Mouse (Mus musculus): ENCODE results near the gene Acadm. TPM values are rescaled to one million over a fixed set of nuclear protein-coding genes. Genes with fewer than 3 reads are reported as not detected.

Gene Acadm
- polyA plus RNA-seq, 1 experiment, result 3.3 TPM

- no peak for TF ChIP-seq GATA1 (IDR thresholded peaks at IDR 0.05; ENCODE audit: low read length)
Measured at GRCm38 (mm10) chr3:153912546-153913509, 31.6 kb downstream of the Acadm start, which contains the start of gene Rabggtb. Gene Rabggtb, minus strand, starts transcription at chr3:153913009.

GRCm38 (mm10) chr3:153911882-153912440, 32.5 kb downstream of the Acadm start:
- TF ChIP-seq GATA1 (IDR thresholded peaks at IDR 0.05; ENCODE audit: low read length), result no peak

DNA sequence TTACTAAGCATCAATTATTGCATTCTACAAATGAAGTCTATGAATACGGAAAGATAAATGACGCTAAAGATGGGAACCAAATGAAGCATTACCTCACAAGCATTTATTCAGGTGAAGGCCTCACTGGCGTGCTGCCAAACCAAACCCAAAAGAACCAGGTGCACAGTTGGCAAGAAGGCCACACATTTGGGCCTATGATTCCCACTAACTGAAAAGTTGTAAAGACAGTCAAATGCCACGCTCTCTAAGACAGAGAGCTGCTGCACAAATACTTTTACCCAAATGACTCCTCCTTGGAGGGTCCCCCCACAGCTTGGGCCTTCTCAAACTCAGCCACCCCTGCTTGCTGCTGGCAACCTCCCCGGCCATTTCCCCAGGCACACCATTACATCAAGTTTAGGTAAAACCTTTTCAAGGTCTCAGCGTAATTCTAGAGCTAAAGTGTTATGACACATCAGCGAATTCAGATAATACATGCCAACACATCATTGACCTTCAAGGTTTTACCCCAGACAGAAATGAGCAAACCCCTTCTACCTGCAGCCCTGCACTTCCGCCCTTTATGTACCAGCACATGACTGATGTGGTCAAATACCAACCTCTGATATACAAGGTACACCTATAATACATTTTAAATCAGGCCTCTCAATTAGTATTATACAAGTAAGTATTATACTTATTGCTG, 33.1 kb downstream of the Acadm start:
- no peak for TF ChIP-seq GATA1 (IDR thresholded peaks at IDR 0.05; ENCODE audit: low read length)

GRCm38 (mm10) chr3:153910489-153910888, 33.9 kb downstream of the Acadm start:
- no peak for TF ChIP-seq GATA1 (IDR thresholded peaks at IDR 0.05; ENCODE audit: low read length)

DNA sequence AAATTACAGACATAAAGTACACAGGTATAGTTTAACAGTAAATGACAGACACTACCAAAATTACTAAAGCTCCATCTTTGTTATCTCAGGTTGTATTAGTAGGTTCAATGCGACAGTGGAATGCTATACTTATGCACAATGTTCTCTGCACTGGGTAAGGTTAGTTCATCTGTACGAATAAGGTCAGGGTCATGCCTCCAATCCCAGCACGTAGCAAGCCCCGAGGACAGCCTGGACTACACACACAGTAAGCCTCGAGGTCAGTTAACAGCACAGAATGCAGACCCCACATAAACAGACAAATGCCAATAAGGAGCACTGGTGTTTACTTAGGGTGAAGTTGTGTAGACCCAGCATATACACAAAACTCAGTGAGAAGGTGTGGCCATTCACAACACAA, 35.5 kb downstream of the Acadm start:
- no peak for TF ChIP-seq GATA1 (IDR thresholded peaks at IDR 0.05; ENCODE audit: low read length)

DNA sequence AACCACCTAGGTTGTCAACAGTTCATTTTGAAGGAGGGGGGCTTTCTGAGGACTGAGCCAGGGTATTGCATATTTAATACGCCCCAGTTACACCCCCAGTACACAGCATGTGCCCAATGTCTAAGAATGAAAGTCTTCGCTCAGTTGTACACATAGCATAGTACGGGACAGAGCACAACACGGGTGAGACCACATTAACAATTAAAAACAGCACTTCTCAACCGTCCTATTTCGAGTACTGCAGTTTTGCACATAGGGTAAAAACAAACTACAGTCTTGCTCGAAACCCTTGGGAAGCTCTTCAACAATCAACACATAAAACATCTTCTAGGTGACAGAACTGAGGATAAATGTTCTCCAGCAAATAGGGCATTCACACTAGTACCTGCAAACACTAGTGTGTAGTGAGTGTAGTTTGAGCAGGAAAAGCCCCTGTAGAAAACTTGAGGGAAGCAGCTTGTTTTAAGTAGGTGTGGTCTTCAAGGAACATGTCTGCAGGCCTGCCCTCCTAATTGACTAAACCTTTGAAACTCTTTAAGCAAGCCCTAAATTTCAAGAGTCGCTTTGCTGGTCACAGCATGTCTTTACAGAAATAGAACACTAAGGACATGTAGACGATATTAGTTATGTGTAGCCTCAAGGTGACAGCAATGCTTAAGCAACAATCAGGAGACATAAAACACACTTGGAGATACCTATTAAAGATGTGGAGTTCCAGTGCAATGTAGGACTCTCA, 38.1 kb downstream of the Acadm start, which contains the start of gene Msh4:
Gene Msh4 (minus strand): TSS at position 3 of the 736 bp plus-strand sequence.
- TF ChIP-seq GATA1 (IDR thresholded peaks at IDR 0.05; ENCODE audit: low read length), result no peak

GRCm38 (mm10) chr3:153905251-153906135, 38.9 kb downstream of the Acadm start:
- TF ChIP-seq GATA1 (IDR thresholded peaks at IDR 0.05; ENCODE audit: low read length), result no peak

DNA sequence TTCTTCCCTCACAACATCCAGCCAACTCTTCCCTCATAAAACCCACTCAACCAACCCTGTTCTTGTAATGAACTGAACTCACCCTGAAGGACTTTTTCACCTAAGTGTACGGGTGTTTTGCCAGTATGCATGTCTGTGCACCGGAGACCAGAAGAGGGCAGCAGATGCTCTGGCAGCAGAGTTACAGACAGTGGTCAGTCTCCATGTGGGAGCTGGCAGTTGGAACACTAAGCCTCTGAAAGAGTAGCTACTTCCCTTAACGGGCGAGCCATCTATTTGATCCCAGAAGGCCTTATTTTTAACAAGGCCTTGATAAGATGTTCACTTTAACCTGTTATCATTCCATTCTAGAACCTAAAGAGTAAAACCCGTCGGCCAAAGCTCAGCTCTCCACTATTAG, 39.8 kb downstream of the Acadm start:
- TF ChIP-seq GATA1 (IDR thresholded peaks at IDR 0.05; ENCODE audit: low read length), result no peak

DNA sequence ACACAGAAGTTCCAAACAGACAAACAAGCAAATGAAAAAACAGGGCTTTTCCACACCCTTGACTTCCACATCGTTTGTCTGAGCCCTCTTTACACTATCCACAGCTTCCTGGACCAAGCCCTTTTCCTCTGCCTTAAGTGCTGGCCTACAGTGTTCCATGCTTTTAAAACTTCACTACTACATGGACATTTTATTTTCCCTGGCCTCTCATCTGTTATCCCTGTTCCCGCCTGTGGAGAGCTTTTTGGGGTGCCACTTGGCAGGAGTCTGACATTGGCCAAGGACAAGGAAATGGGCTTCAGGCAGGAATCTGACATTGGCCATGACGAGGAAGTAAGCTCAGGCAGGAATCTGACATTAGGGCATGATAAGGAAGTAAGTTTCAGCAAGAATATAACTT, 41.8 kb downstream of the Acadm start:
- TF ChIP-seq GATA1 (IDR thresholded peaks at IDR 0.05; ENCODE audit: low read length), result no peak

DNA sequence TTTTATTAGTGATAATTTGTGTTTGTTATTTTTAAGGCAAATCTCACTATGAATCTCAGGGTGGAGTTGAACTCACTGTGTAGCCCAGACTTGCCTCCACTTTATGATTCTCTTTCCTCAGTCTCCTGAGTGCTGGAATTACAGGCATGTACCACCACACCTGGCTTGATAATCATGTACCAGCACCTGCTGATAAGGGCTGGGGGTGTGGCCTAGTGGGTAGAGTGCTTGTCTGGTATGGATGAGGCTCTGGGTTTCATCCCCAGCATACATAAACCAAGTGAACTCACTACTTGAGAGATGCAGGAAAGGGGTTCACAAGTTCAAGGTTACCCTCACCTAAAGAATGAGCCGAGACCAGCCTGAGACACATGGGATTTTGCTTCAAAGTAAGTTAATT, 42.5 kb downstream of the Acadm start:
- TF ChIP-seq GATA1 (IDR thresholded peaks at IDR 0.05; ENCODE audit: low read length), result no peak

GRCm38 (mm10) chr3:153897216-153897615, 47.2 kb downstream of the Acadm start:
- no peak for TF ChIP-seq GATA1 (IDR thresholded peaks at IDR 0.05; ENCODE audit: low read length)

GRCm38 (mm10) chr3:153895454-153895853, 49.0 kb downstream of the Acadm start:
- TF ChIP-seq GATA1 (IDR thresholded peaks at IDR 0.05; ENCODE audit: low read length), result no peak

DNA sequence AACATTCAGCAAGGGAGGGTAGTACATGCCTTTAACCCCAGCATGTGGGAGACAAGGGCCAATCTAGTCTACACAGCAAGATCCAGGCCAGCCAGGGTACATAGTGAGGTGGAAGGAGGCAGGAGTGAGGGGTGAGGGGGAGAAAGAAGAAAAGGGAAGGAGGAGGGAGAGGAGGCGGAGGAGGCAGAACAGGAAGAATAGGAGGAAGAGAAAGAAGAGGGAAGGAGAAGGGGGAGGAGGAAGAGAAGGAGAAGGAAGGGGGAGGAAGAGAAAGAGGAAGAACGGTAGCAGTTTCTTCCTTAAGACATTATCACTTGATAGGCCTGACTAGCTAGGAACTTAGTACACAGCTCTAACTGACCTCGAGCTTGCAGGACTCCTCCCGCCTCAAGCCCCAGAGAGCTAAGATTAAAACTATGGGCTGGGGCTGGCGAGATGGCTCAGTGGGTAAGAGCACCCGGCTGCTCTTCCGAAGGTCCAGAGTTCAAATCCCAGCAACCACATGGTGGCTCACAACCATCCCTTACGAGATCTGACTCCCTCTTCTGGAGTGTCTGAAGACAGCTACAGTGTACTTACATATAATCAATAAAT, 55.1 kb downstream of the Acadm start:
- TF ChIP-seq GATA1 (IDR thresholded peaks at IDR 0.05; ENCODE audit: low read length), result no peak

- no peak for TF ChIP-seq GATA1 (IDR thresholded peaks at IDR 0.05; ENCODE audit: low read length)
Measured at GRCm38 (mm10) chr3:153888141-153888540, 56.3 kb downstream of the Acadm start.

Measured in G1E-ER4 (cell line).